Mouse (Mus musculus): ENCODE results near the gene Arf3. TPM values are rescaled to one million over a fixed set of nuclear protein-coding genes. Genes with fewer than 3 reads are reported as not detected.

Gene Arf3
- polyA plus RNA-seq, 1 experiment from 2014 or later: 65.1 TPM

DNA sequence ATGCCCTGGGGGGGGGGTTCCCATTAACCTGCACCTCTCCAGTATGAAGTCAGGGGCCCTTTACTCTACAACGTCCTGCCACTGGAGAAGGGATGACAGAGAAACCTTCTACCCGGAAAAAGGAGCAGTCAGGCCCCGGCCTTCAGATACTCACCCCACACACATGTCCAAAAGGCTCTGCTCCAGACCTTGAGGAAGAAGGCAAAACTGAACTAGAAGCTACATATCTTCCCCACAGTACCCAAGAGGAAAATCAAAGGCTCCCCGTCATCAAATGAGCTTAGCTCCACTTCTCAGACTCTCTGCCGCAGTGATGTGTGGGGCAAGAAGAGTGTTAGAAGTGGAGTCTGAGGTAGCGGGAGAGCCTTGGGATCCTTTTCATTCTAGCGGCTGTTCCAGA, 36.3 kb downstream of the Arf3 start:
- no peak for ATAC-seq (ENCODE audit: low FRiP score)
- Histone ChIP-seq H3K9me3 (replicated peaks) (no peaks in the 10 kb centered on the region), H3K4me3 (peak overlapping the region; percentile 44), H3K27ac (no peak overlapping the region), H3K9ac (peak overlapping the region; percentile 48; the same call in 1 of the 2 replicates), H3K4me1 (peaks cover 31% of the 10 kb centered on the region), H3K27me3 (peaks cover 39% of the 10 kb centered on the region), H3K4me2 (replicated peaks) (peak overlapping the region; percentile 86), H3K36me3 (no peaks in the 10 kb centered on the region)
- WGBS: 45% methylated on average over 7 of the region's 7 CpGs

DNA sequence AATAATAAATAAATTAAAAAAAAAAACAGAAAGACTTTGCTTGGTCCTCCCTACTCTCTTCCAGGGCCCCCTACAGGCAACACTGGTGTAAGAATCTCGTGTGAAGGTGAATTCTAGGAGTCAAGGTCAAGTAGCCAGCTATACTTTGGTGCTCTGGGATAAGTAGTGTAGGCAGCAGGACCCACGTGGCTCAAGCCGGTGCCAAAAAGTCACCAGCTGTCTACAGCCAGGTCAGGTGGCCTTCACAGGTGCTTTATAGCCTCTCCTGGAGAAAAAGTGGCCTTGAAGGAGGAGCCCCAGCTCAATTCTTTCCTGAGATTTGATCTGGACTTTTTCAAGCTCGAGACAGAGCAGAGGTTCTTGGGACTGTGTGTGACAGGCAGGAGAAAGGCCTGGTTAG, 36.9 kb downstream of the Arf3 start:
- WGBS: 69% methylated on average over 4 of the region's 4 CpGs
- Histone ChIP-seq H3K4me1 (peaks cover 31% of the 10 kb centered on the region), H3K9me3 (replicated peaks) (no peaks in the 10 kb centered on the region), H3K27me3 (peaks cover 45% of the 10 kb centered on the region), H3K9ac (no peak overlapping the region), H3K36me3 (no peaks in the 10 kb centered on the region), H3K27ac (no peak overlapping the region), H3K4me2 (replicated peaks) (no peak overlapping the region), H3K4me3 (no peak overlapping the region)
- no peak for ATAC-seq (ENCODE audit: low FRiP score)

GRCm38 (mm10) chr15:98724441-98724840, 38.6 kb downstream of the Arf3 start:
- no peak for ATAC-seq (ENCODE audit: low FRiP score)
- H3K4me2 ChIP-seq (replicated peaks): peak overlapping the region; percentile 22; the same call in 1 of the 2 replicates
- no peaks in the 10 kb centered on the region for H3K36me3 ChIP-seq
- H3K9ac ChIP-seq: no peak overlapping the region
- H3K9me3 ChIP-seq (replicated peaks): no peaks in the 10 kb centered on the region
- H3K4me3 ChIP-seq: no peak overlapping the region
- peaks cover 41% of the 10 kb centered on the region for H3K27me3 ChIP-seq
- 29% methylated on average over 19 of the region's 19 CpGs for WGBS
- no peak overlapping the region for H3K27ac ChIP-seq
- H3K4me1 ChIP-seq: peaks cover 31% of the 10 kb centered on the region

- WGBS: 55% methylated on average over 14 of the region's 14 CpGs
- H3K36me3 ChIP-seq: no peaks in the 10 kb centered on the region
- no peak overlapping the region for H3K27ac ChIP-seq
- H3K9me3 ChIP-seq (replicated peaks): no peaks in the 10 kb centered on the region
- H3K27me3 ChIP-seq: peaks cover 36% of the 10 kb centered on the region
- H3K4me3 ChIP-seq: no peak overlapping the region
- no peak for ATAC-seq (ENCODE audit: low FRiP score)
- H3K4me2 ChIP-seq (replicated peaks): no peak overlapping the region
- peaks cover 23% of the 10 kb centered on the region for H3K4me1 ChIP-seq
- no peak overlapping the region for H3K9ac ChIP-seq
Measured at GRCm38 (mm10) chr15:98722854-98723253, 40.2 kb downstream of the Arf3 start.

DNA sequence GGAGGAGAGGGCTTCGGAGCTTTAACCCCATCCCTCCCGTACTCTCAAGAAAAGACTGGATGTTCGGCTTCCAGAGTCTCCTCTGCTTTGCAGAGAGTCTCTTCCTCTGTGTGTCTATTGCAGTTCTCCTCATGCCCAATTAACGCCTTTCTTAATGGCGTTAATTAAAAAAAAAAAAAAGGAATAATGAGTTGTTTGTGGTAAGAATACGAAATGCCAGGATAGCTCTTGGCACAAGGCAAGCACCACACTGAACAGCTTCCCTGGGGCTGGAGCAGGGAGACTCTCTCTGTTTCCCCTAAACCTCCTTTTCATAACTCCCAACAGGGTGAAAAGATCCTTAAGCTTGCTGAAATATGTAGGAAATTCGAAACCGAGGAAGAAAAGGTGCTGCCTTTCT, 40.8 kb downstream of the Arf3 start:
- Histone ChIP-seq H3K4me2 (replicated peaks) (no peak overlapping the region), H3K27me3 (peaks cover 33% of the 10 kb centered on the region), H3K36me3 (no peaks in the 10 kb centered on the region), H3K4me3 (no peak overlapping the region), H3K9me3 (replicated peaks) (no peaks in the 10 kb centered on the region), H3K4me1 (peaks cover 16% of the 10 kb centered on the region), H3K27ac (no peak overlapping the region), H3K9ac (no peak overlapping the region)
- WGBS: 86% methylated on average over 8 of the region's 8 CpGs
- no peak for ATAC-seq (ENCODE audit: low FRiP score)

DNA sequence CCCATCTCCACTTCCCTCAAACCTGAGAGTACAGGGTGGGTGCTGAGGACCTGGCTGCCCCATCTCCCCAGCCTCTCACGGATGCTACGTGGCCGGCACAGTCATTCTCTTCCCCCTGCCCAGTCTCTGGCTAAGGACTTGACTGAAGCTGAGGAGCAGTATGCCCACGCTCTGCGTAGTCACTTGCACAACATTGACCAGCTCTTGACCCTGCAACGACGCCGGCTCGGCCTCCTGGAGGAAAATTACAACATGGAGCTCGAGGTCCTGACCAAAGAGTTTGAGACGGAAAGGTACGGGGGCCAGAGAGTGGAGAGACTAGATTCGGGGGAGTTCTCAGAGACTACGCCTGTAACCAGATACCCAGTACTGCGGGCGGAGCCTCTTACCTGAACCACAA, 45.7 kb downstream of the Arf3 start:
- Histone ChIP-seq H3K36me3 (no peaks in the 10 kb centered on the region), H3K27ac (no peak overlapping the region), H3K4me2 (replicated peaks) (no peak overlapping the region), H3K4me1 (0 out of 2 replicates have a peak, but pooled peaks cover under 1% of the 10 kb centered on the region), H3K4me3 (no peak overlapping the region), H3K27me3 (peaks cover 7% of the 10 kb centered on the region; the same call in 1 of the 2 replicates), H3K9ac (no peak overlapping the region), H3K9me3 (replicated peaks) (no peaks in the 10 kb centered on the region)
- 67% methylated on average over 16 of the region's 16 CpGs for WGBS
- ATAC-seq (ENCODE audit: low FRiP score): no peak

DNA sequence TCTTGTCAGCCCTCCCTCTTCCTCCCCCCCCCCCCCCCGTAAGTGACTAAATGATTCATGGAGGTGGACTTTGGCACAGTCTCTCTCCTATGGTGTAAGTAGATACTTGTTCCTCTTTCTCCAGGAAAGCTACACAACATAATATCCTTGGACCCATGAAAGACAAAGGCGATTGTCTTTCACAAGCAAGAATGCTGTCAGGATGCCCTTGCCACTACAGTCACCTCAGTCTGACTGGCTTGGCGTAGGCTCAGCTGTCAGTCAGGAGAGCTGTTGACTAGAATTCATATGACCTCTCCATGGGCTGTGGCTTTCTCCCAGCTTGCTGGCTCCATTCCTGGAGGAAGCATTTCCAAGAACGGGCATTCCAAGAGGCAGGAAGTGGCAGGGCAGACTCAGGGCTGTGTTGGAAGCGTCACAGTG, 48.8 kb downstream of the Arf3 start:
- H3K4me3 ChIP-seq: no peak overlapping the region
- no peak overlapping the region for H3K27ac ChIP-seq
- no peaks in the 10 kb centered on the region for H3K4me1 ChIP-seq
- no peak overlapping the region for H3K4me2 ChIP-seq (replicated peaks)
- ATAC-seq (ENCODE audit: low FRiP score): no peak
- 87% methylated on average over 5 of the region's 5 CpGs for WGBS
- no peaks in the 10 kb centered on the region for H3K9me3 ChIP-seq (replicated peaks)
- H3K36me3 ChIP-seq: no peaks in the 10 kb centered on the region
- no peaks in the 10 kb centered on the region for H3K27me3 ChIP-seq
- no peak overlapping the region for H3K9ac ChIP-seq

- Histone ChIP-seq H3K27me3 (peaks cover 11% of the 10 kb centered on the region; the same call in 1 of the 2 replicates), H3K9ac (no peak overlapping the region), H3K36me3 (no peaks in the 10 kb centered on the region), H3K4me1 (peaks cover 3% of the 10 kb centered on the region; the same call in 1 of the 2 replicates), H3K9me3 (replicated peaks) (no peaks in the 10 kb centered on the region), H3K27ac (no peak overlapping the region), H3K4me2 (replicated peaks) (no peak overlapping the region), H3K4me3 (no peak overlapping the region)
- WGBS: 14% methylated on average over 9 of the region's 9 CpGs
- ATAC-seq (ENCODE audit: low FRiP score): no peak
Measured at GRCm38 (mm10) chr15:98710442-98710841, 52.6 kb downstream of the Arf3 start.

DNA sequence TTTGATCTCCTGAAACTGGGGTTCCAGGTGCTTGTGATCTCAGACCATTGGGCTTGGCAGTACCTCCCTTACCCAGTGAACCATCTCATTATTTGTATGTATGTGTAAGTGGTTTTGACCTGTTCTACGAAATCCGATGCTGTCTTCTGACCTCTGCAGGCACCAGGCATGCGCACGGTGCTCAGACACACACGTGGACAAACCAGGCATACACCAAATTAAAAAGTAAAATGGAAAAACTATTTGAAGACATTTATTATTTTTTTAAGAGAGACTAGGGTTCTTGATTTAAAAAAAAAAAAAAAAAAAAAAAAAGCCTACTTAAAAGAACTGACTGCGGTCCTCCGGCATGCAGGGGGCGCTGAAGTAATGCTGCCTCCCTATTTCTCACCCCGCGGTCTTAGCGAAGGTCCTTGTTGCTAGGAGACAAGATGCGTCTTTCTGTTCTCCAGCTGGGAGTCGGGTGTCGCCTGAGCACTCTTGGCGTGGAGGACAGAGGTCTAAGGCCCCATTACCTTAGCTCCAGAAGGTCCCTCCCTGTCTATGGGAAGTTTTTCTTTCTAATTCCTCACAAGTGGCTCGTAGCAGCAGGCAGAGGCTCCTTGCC, 55.1 kb downstream of the Arf3 start, which contains the start of gene Ccdc65:
Gene Ccdc65, plus strand, starts transcription at position 442 of the 607 bp plus-strand sequence.
- Histone ChIP-seq H3K4me3 (peak within 1 kb of the TSS; percentile 34), H3K36me3 (no peaks in the 10 kb centered on the region), H3K27me3 (peaks cover 30% of the 10 kb centered on the region), H3K4me1 (peaks cover 3% of the 10 kb centered on the region; the same call in 1 of the 2 replicates), H3K9me3 (replicated peaks) (no peaks in the 10 kb centered on the region), H3K4me2 (replicated peaks) (peak within 1 kb of the TSS; percentile 52), H3K27ac (no peak within 1 kb of the TSS), H3K9ac (peak within 1 kb of the TSS; percentile 39; the same call in 1 of the 2 replicates)
- WGBS: 19% methylated on average over 16 of the region's 16 CpGs
- 0 out of 2 replicates have a peak, but pooled peaks have one; percentile 32 for ATAC-seq (ENCODE audit: low FRiP score)

GRCm38 (mm10) chr15:98704312-98704711, 58.7 kb downstream of the Arf3 start:
- Histone ChIP-seq H3K9me3 (replicated peaks) (no peaks in the 10 kb centered on the region), H3K4me1 (peaks cover 9% of the 10 kb centered on the region), H3K36me3 (no peaks in the 10 kb centered on the region), H3K4me3 (no peak overlapping the region), H3K4me2 (replicated peaks) (no peak overlapping the region), H3K9ac (no peak overlapping the region), H3K27me3 (peaks cover 60% of the 10 kb centered on the region), H3K27ac (no peak overlapping the region)
- WGBS: 63% methylated on average over 9 of the region's 9 CpGs
- ATAC-seq (ENCODE audit: low FRiP score): no peak

DNA sequence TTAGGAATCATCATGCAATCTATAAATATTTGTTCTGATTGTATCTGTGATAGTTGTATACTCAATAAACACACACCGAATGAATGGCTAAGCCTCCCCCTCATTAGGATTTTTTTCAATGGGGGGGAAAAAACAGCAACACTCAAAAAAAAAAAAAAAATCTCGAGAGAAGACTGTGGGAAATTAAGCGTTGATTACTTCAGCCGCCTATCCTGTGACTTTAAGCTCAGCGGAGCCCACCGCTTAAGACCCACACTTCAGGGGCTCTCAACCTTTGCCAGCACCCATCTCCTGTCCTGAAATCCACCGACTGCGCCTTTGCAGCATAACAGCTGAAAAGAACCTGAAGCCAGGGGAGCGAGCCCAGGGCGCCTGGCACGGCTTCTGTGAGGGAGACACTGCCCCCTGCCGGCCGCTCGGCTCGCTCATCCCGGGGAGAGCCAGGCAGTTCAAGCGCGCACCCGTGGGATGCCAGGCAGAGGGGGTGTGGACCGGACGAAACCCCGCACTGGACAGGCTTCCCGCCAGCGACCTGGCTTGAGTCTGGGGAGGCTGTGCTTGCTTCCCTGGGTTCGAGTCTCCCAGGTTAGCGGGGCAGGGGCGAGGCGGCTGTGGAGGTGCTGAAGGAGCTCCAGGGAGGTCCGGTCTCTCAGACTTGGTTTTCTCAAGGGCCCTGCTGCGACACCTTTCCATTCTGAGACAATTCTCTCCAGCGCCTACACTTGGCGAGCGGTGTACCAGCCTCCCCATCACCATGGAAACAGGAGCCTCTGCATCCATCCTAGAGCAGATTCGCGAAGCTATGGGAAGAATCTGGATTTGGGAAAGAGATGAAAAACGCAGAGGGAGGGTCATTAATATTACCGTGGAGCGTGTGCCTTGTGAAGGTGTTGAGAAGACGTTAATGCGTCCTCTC, 63.6 kb downstream of the Arf3 start:
- Histone ChIP-seq H3K27ac (no peak overlapping the region), H3K36me3 (no peaks in the 10 kb centered on the region), H3K9me3 (replicated peaks) (no peaks in the 10 kb centered on the region), H3K4me3 (peak overlapping the region; percentile 37), H3K4me2 (replicated peaks) (peak overlapping the region; percentile 62), H3K4me1 (peaks cover 8% of the 10 kb centered on the region), H3K27me3 (peaks cover 40% of the 10 kb centered on the region), H3K9ac (peak overlapping the region; percentile 42; the same call in 1 of the 2 replicates)
- peak; percentile 74 for ATAC-seq (ENCODE audit: low FRiP score)
- WGBS: 7% methylated on average over 40 of the region's 40 CpGs

GRCm38 (mm10) chr15:98696216-98696615, 66.8 kb downstream of the Arf3 start:
- Histone ChIP-seq H3K4me2 (replicated peaks) (no peak overlapping the region), H3K9ac (no peak overlapping the region), H3K27me3 (peaks cover 19% of the 10 kb centered on the region), H3K4me1 (peaks cover 21% of the 10 kb centered on the region), H3K27ac (no peak overlapping the region), H3K36me3 (no peaks in the 10 kb centered on the region), H3K9me3 (replicated peaks) (no peaks in the 10 kb centered on the region), H3K4me3 (no peak overlapping the region)
- 62% methylated on average over 8 of the region's 8 CpGs for WGBS
- ATAC-seq (ENCODE audit: low FRiP score): no peak
